Mouse (Mus musculus) frontal cortex, postnatal 10 days (tissue): ENCODE data around the gene Cope.
A peak's percentile ranks its signal among the peaks of the same experiment; 100 is the strongest.

ENCODE experiments used
- DNase-seq, 2 experiments: peaks; one replicate each; pipeline ENCODE4 v3.0.0; 2022; ENCODE audit warnings: low spot score in 2 of 2, mixed read lengths in 1 of 2

The Cope gene

GRCm38 (mm10) chr8:70309311-70309710 lies 7.0 kb downstream of the Cope start:
- no peak for DNase-seq

- no peak for DNase-seq
Observed at GRCm38 (mm10) chr8:70313399-70313798, 11.1 kb downstream of the Cope start.

- peak; percentile 68 to 82 for DNase-seq
Observed at GRCm38 (mm10) chr8:70315624-70316510, 13.5 kb downstream of the Cope start, which contains the start of gene Cers1. TSS of gene Cers1 (plus strand) at chr8:70315775.

GRCm38 (mm10) chr8:70316511-70317504 lies 14.5 kb downstream of the Cope start:
- peak; percentile 89 to 93 for DNase-seq

GRCm38 (mm10) chr8:70317872-70318271 lies 15.6 kb downstream of the Cope start:
- no peak for DNase-seq

GRCm38 (mm10) chr8:70323716-70324115 lies 21.4 kb downstream of the Cope start:
- no peak for DNase-seq

GRCm38 (mm10) chr8:70327512-70327911 lies 25.2 kb downstream of the Cope start:
- DNase-seq: no peak

GRCm38 (mm10) chr8:70329124-70329834 lies 27.0 kb downstream of the Cope start, which contains the start of gene Gdf1:
TSS of gene Gdf1 (plus strand) at chr8:70329817.
- DNase-seq: no peak

GRCm38 (mm10) chr8:70329835-70330740 lies 27.8 kb downstream of the Cope start:
- DNase-seq: no peak

GRCm38 (mm10) chr8:70330741-70331364 lies 28.5 kb downstream of the Cope start:
- peak; percentile 71 to 72 for DNase-seq

- DNase-seq: no peak
Observed at GRCm38 (mm10) chr8:70331526-70331925, 29.2 kb downstream of the Cope start.

GRCm38 (mm10) chr8:70332070-70332877 lies 30.0 kb downstream of the Cope start:
- DNase-seq: peak in 1 of 2 experiments; percentile 75

GRCm38 (mm10) chr8:70332878-70333202 lies 30.5 kb downstream of the Cope start:
- no peak for DNase-seq

- DNase-seq: no peak
Observed at GRCm38 (mm10) chr8:70338931-70339330, 36.6 kb downstream of the Cope start.

GRCm38 (mm10) chr8:70340659-70341058 lies 38.3 kb downstream of the Cope start:
- DNase-seq: no peak

GRCm38 (mm10) chr8:70342007-70342406 lies 39.7 kb downstream of the Cope start:
- DNase-seq: no peak

GRCm38 (mm10) chr8:70343076-70343475 lies 40.8 kb downstream of the Cope start:
- DNase-seq: no peak

GRCm38 (mm10) chr8:70343696-70344095 lies 41.4 kb downstream of the Cope start:
- no peak for DNase-seq

GRCm38 (mm10) chr8:70344279-70344678 lies 42.0 kb downstream of the Cope start:
- no peak for DNase-seq
